In the genomic region with DNA sequence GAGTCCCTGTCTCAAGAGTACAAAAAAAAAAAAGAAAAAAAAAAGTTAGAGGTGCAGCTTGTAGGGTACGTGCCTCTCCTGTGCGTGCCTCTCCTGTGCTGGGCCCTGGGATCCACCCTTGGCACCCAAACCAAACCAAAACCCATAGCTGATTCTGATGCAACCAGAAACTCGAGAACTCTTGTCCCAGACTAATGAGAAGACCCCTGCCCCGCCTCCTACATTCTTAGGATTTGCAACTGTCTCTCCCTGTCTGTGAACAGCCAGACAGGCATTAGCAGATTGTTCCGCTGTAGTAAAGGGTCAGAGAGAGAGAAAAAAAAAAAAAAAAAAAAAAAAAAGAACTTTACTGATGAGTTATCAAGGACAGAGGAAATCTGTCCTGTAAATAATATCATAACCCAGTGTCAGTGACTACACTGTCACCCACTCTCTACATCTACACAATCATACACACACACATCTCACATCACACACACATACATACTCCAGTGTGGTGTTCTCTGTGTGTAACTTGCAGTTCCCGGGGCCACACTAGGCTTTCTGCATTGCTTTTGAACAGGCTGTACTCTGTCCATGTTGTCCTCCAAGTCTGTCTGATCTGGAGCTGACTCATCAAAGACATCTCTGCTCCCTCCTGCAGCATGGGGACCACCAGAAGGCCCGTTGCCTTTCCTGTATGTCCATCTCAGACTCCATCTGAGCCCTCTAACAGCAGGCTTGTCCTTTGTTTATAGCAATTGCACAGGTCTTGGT, we compare ENCODE assay signal across 10 mouse cellular contexts. TPM values are rescaled to one million over a fixed set of nuclear protein-coding genes. Genes with fewer than 3 reads are reported as not detected.
DNase-seq lines count a peak whose midpoint lies in the region; ATAC-seq lines count a peak whose summit lies in the region.
"Had no signal": no experiment of that assay in that cellular context is flagged by ENCODE, and none has a peak within 500 bp of the region (broad histone marks: within the 10 kb centered on the region; RNA-seq: fewer than 3 reads in every experiment).

No protein-coding gene starts in this region.

- no peak overlapping the region; the same call in 1 of the 2 replicates for H3K4me3 ChIP-seq in kidney, embryonic 15.5 days (replicated peaks)
- H3K4me3 ChIP-seq in embryonic facial prominence, embryonic 10.5 days = peak overlapping the region; percentile 37
- peak overlapping the region; percentile 32 for H3K4me3 ChIP-seq in limb, embryonic 10.5 days
- H3K4me3 ChIP-seq in neural tube, embryonic 12.5 days = no peak overlapping the region

- ATAC-seq in kidney, embryonic 15.5 days (replicated peaks; ENCODE audit: low FRiP score) = peak; percentile 9; the same call in 1 of the 2 replicates
- ATAC-seq in neural tube, embryonic 12.5 days (ENCODE audit: low FRiP score, low read depth) = no peak
- ATAC-seq: Patski had no signal

- peak overlapping the region; percentile 92 for H3K27ac ChIP-seq in kidney, embryonic 15.5 days
- peak overlapping the region; percentile 94 for H3K27ac ChIP-seq in embryonic facial prominence, embryonic 10.5 days (replicated peaks)
- H3K27ac ChIP-seq in limb, embryonic 10.5 days = peak overlapping the region; percentile 91
- no peak overlapping the region; the same call in 1 of the 2 replicates for H3K27ac ChIP-seq in neural tube, embryonic 12.5 days

- no peaks in the 10 kb centered on the region for H3K36me3 ChIP-seq in kidney, embryonic 15.5 days
- no peaks in the 10 kb centered on the region for H3K36me3 ChIP-seq in embryonic facial prominence, embryonic 10.5 days (replicated peaks)
- H3K36me3 ChIP-seq in limb, embryonic 10.5 days = no peaks in the 10 kb centered on the region
- H3K36me3 ChIP-seq in neural tube, embryonic 12.5 days = no peaks in the 10 kb centered on the region

- H3K27me3 ChIP-seq in kidney, embryonic 15.5 days = no peaks in the 10 kb centered on the region
- no peaks in the 10 kb centered on the region for H3K27me3 ChIP-seq in embryonic facial prominence, embryonic 10.5 days (replicated peaks; ENCODE audit: low read depth, poor library complexity, severe bottlenecking)
- H3K27me3 ChIP-seq in limb, embryonic 10.5 days (ENCODE audit: low read depth, poor library complexity, severe bottlenecking) = no peaks in the 10 kb centered on the region
- H3K27me3 ChIP-seq in neural tube, embryonic 12.5 days (replicated peaks) = no peaks in the 10 kb centered on the region
- H3K27me3 ChIP-seq: Patski had no signal

- intact Hi-C loops in left cerebral cortex, postnatal 36 days (cut with DNase I) = no loop called here

- H3K4me2 ChIP-seq in kidney, embryonic 15.5 days = peak overlapping the region; percentile 47
- H3K4me2 ChIP-seq in neural tube, embryonic 12.5 days (replicated peaks) = peak overlapping the region; percentile 44

- no peaks in the 10 kb centered on the region for H3K9me3 ChIP-seq in kidney, embryonic 15.5 days (replicated peaks)
- H3K9me3 ChIP-seq in embryonic facial prominence, embryonic 10.5 days = no peaks in the 10 kb centered on the region
- H3K9me3 ChIP-seq in limb, embryonic 10.5 days (replicated peaks) = no peaks in the 10 kb centered on the region
- no peaks in the 10 kb centered on the region for H3K9me3 ChIP-seq in neural tube, embryonic 12.5 days

- 0 out of 2 replicates have a peak overlapping the region, but pooled peaks have one; percentile 18 for H3K9ac ChIP-seq in kidney, embryonic 15.5 days
- peak overlapping the region; percentile 17; the same call in 1 of the 2 replicates for H3K9ac ChIP-seq in neural tube, embryonic 12.5 days

- no peak for DNase-seq in kidney, postnatal 25 days
- peak; percentile 80 for DNase-seq in embryonic facial prominence, embryonic 10.5 days (ENCODE audit: low spot score)
- peak; percentile 68 for DNase-seq in limb, embryonic 10.5 days (ENCODE audit: low spot score)
- no peak for DNase-seq in urinary bladder, postnatal 25 days (ENCODE audit: low spot score)
- no peak for DNase-seq in gastrocnemius, adult 8-10 months (ENCODE audit: low spot score in 2 of 2)
- DNase-seq in left cerebral cortex, postnatal 36 days (ENCODE audit: low spot score in 2 of 2) = no peak

- 19% methylated on average over 7 of the region's 7 CpGs for WGBS in kidney, embryonic 15.5 days
- 7% methylated on average over 7 of the region's 7 CpGs for WGBS in embryonic facial prominence, embryonic 10.5 days
- WGBS in limb, embryonic 10.5 days = 8% methylated on average over 7 of the region's 7 CpGs
- 11% methylated on average over 7 of the region's 7 CpGs for WGBS in neural tube, embryonic 12.5 days

- H3K4me1 ChIP-seq in kidney, embryonic 15.5 days = peaks cover 58% of the 10 kb centered on the region
- peaks cover 70% of the 10 kb centered on the region for H3K4me1 ChIP-seq in embryonic facial prominence, embryonic 10.5 days
- peaks cover 68% of the 10 kb centered on the region for H3K4me1 ChIP-seq in limb, embryonic 10.5 days
- H3K4me1 ChIP-seq in neural tube, embryonic 12.5 days = peaks cover 33% of the 10 kb centered on the region

RNA-seq across cellular contexts. Expression of gene Shisal2a, which starts 19.6 kb away (rescaled TPM):
- 1.0 and 1.7 TPM in 2 replicates for polyA plus RNA-seq in kidney, embryonic 15.5 days (2015; fragmentation: Nextera tagmentation; extraction: Ambion mirVana)
- polyA plus RNA-seq in embryonic facial prominence, embryonic 10.5 days (2016; fragmentation: Nextera tagmentation; extraction: Ambion mirVana) = 4.0 and 5.6 TPM in 2 replicates
- polyA plus RNA-seq in limb, embryonic 10.5 days (2016; fragmentation: Nextera tagmentation; extraction: Ambion mirVana) = 1.5 and 5.6 TPM in 2 replicates
- 3.2 and 3.5 TPM in 2 replicates for polyA plus RNA-seq in neural tube, embryonic 12.5 days (2016; fragmentation: Nextera tagmentation; extraction: Ambion mirVana)
- not detected for total RNA-seq in gastrocnemius, adult 8-10 months (2022)
- total RNA-seq in left cerebral cortex, postnatal 36 days (2021) = not detected
- polyA plus RNA-seq: Patski; spleen, adult 2 months had no signal

RNA-seq across cellular contexts. Expression of gene Coa7, which starts 35.6 kb away (rescaled TPM):
- 57.3 and 61.0 TPM in 2 replicates for polyA plus RNA-seq in kidney, embryonic 15.5 days (2015; fragmentation: Nextera tagmentation; extraction: Ambion mirVana)
- polyA plus RNA-seq in embryonic facial prominence, embryonic 10.5 days (2016; fragmentation: Nextera tagmentation; extraction: Ambion mirVana) = 70.4 and 78.9 TPM in 2 replicates
- 68.2 and 71.3 TPM in 2 replicates for polyA plus RNA-seq in limb, embryonic 10.5 days (2016; fragmentation: Nextera tagmentation; extraction: Ambion mirVana)
- 52.5 and 54.8 TPM in 2 replicates for polyA plus RNA-seq in neural tube, embryonic 12.5 days (2016; fragmentation: Nextera tagmentation; extraction: Ambion mirVana)
- total RNA-seq in gastrocnemius, adult 8-10 months (2022) = 10 to 100 TPM; 26.4 to 40.8 (median 33.7) TPM
- total RNA-seq in left cerebral cortex, postnatal 36 days (2021) = 10 to 100 TPM; 25.7 to 28.9 TPM

RNA-seq across cellular contexts. Expression of gene Gpx7, which starts 43.2 kb away (rescaled TPM):
- polyA plus RNA-seq in kidney, embryonic 15.5 days (2015; fragmentation: Nextera tagmentation; extraction: Ambion mirVana) = 62.3 and 69.4 TPM in 2 replicates
- 39.7 and 40.1 TPM in 2 replicates for polyA plus RNA-seq in embryonic facial prominence, embryonic 10.5 days (2016; fragmentation: Nextera tagmentation; extraction: Ambion mirVana)
- polyA plus RNA-seq in limb, embryonic 10.5 days (2016; fragmentation: Nextera tagmentation; extraction: Ambion mirVana) = 40.6 and 44.3 TPM in 2 replicates
- polyA plus RNA-seq in neural tube, embryonic 12.5 days (2016; fragmentation: Nextera tagmentation; extraction: Ambion mirVana) = 45.2 and 47.4 TPM in 2 replicates
- 10 to 100 TPM in 1 of 4 experiments, 1 to 10 TPM in 3; 5.0 to 11.8 (median 5.7) TPM for total RNA-seq in gastrocnemius, adult 8-10 months (2022)
- total RNA-seq in left cerebral cortex, postnatal 36 days (2021) = 1 to 10 TPM; 4.6 to 6.8 TPM
- polyA plus RNA-seq: Patski had no signal

Comparison
In these comparisons a context has a peak if more than half of its experiments do, and no peak if none do; other contexts are left out.
1. H3K4me3 ChIP-seq: peak in embryonic facial prominence, embryonic 10.5 days (single experiment) and limb, embryonic 10.5 days (single experiment); none in kidney, embryonic 15.5 days (single experiment) and neural tube, embryonic 12.5 days (single experiment).
2. DNase-seq: peak in embryonic facial prominence, embryonic 10.5 days (single experiment) and limb, embryonic 10.5 days (single experiment); none in kidney, postnatal 25 days (0 of 2), urinary bladder, postnatal 25 days (single experiment), gastrocnemius, adult 8-10 months (0 of 2) and left cerebral cortex, postnatal 36 days (0 of 2).